Mouse (Mus musculus) C2C12 (cell line): ENCODE measurements around the gene Kcnt1.

Experiments used
- CEBPB ChIP-seq: IDR thresholded peaks from one replicate; pipeline ENCODE4 v1.6.1; 2011; ENCODE audit warnings: low read depth, mild to moderate bottlenecking, control low read depth, moderate library complexity
- CTCF ChIP-seq: IDR thresholded peaks from one replicate; pipeline ENCODE4 v1.5.1; 2011; ENCODE audit not compliant: control insufficient read depth, insufficient read depth, insufficient read length
- FOSL1 ChIP-seq: IDR thresholded peaks from one replicate; pipeline ENCODE4 v1.8.0; 2011; ENCODE audit warnings: mild to moderate bottlenecking, low read length; ENCODE audit not compliant: poor library complexity, insufficient read depth, severe bottlenecking
- MAX ChIP-seq: IDR thresholded peaks from one replicate; pipeline ENCODE4 v1.6.1; 2011; ENCODE audit warnings: mild to moderate bottlenecking, control low read depth
- MYOD1 ChIP-seq: IDR thresholded peaks from one replicate; pipeline ENCODE4 v1.6.1; 2011; ENCODE audit warnings: low read depth; ENCODE audit not compliant: control insufficient read depth, insufficient read length
- MYOG ChIP-seq: IDR thresholded peaks from one replicate; pipeline ENCODE4 v1.6.1; 2011; ENCODE audit not compliant: control insufficient read depth, insufficient read length; ENCODE audit errors: extremely low read depth
- USF1 ChIP-seq: IDR thresholded peaks from one replicate; pipeline ENCODE4 v1.6.1; 2011; ENCODE audit warnings: low read depth, mild to moderate bottlenecking, control low read depth, moderate library complexity

GRCm38 (mm10) chr2:25931249-25931859, 67.8 kb downstream of the Kcnt1 start:
- TF ChIP-seq CTCF: no peak
- no peak for TF ChIP-seq USF1
- no peak for TF ChIP-seq FOSL1
- no peak for TF ChIP-seq MYOG
- no peak for TF ChIP-seq MYOD1
- TF ChIP-seq MAX: no peak
- no peak for TF ChIP-seq CEBPB
